Mouse (Mus musculus): ENCODE measurements around the gene Stk32b. TPM values are rescaled to one million over a fixed set of nuclear protein-coding genes. Genes with fewer than 3 reads are reported as not detected.

The Stk32b gene
- polyA plus RNA-seq, 1 experiment from 2014 or later: 0.30 TPM

DNA sequence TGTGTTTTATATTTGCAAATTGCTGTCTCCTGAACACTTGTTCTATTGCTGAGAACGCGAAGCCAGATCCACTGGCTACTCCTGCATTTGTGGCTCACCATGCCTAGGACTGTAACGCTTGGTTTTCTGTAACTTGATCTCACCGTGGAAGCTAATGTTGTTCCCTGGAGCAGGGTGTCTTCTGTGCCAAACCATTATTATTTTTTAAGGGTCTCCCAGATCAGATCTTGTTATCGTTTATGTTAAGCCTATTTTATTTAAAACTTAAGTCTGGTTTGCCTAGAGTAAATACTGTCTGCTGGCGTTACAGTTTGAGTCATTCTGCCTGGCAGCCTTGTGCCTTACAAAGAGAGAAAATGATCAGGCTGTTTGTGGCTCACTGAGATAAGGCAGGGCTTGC lies 3.7 kb upstream of the Stk32b start:
- H3K9me3 ChIP-seq (replicated peaks): no peaks in the 10 kb centered on the region
- no peak overlapping the region for H3K27ac ChIP-seq (replicated peaks)
- H3K36me3 ChIP-seq (replicated peaks): no peaks in the 10 kb centered on the region
- H3K9ac ChIP-seq: no peak overlapping the region
- no peak overlapping the region for H3K4me2 ChIP-seq
- H3K4me3 ChIP-seq (replicated peaks): no peak overlapping the region
- peaks cover 32% of the 10 kb centered on the region for H3K27me3 ChIP-seq
- H3K4me1 ChIP-seq (replicated peaks): no peaks in the 10 kb centered on the region
- ATAC-seq (ENCODE audit: insufficient read depth): no peak
- 28% methylated on average over 6 of the region's 6 CpGs for WGBS (ENCODE audit: insufficient replicate concordance)

DNA sequence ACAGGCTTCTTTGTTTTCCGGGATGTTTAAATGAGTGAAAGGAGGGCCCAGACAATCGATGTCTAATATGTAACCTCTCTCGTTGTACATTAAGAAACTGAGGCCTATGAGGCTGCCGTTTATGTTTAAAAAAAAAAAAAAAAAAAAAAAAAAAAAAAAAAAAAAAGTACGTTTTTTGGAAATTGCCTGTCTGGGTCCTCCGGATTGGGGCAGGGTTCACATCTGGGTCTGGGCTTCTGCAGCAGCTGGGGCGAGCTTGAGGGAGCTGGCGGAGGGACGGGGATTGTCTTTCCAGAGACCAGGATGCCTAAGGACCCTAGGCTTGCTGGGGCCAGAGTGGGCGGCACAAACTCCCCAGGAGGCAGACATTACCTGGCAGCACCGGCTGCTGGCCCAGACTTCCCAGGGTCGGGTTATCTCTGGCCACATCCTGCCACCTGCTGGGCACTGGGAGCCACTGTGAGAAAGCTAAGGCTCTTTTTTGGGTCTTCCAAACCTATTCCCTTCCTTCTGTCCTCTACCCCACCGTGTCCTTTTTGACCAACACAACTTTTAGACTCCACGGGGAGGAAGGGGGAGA lies 503 bp upstream of the Stk32b start:
- 2% methylated on average over 14 of the region's 14 CpGs for WGBS (ENCODE audit: insufficient replicate concordance)
- H3K4me3 ChIP-seq (replicated peaks): no peak overlapping the region

DNA sequence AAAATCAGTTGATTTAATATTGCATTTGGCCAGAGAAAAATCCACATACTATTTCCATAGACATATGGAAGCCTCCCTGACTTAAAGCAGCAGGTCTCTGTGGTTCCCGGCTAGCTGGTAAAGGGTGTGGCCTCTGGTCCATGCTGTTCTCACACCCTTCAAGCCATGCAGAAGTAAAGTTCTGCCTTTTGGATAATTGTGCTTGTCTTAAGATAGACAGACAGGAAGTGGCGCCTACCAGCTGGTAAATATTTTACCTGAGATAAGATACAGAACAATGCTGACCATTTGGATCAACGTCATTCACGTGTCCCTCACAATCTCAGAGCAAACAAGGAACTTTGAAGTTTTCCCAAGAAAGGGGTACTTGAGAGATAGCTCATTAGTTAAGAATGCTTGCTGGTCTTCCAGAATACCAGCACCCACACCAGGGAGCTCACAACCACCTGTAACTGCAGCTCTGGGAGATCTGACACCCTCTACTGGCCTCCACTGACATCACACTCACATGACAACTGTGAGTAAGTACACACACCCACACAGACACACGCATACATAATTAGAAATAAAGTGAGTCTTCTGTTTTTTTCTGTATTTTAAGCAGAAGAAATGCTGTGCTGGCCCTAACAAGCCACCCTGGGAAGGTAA lies 7.6 kb downstream of the Stk32b start:
- Histone ChIP-seq H3K4me3 (replicated peaks) (no peak overlapping the region), H3K4me1 (replicated peaks) (no peaks in the 10 kb centered on the region), H3K36me3 (replicated peaks) (no peaks in the 10 kb centered on the region), H3K27me3 (no peaks in the 10 kb centered on the region), H3K4me2 (no peak overlapping the region), H3K9ac (no peak overlapping the region), H3K9me3 (replicated peaks) (no peaks in the 10 kb centered on the region), H3K27ac (replicated peaks) (no peak overlapping the region)
- 44% methylated on average over 5 of the region's 5 CpGs for WGBS (ENCODE audit: insufficient replicate concordance)
- no peak for ATAC-seq (ENCODE audit: insufficient read depth)

More for the DNA sequence above, 503 bp upstream of the Stk32b start:
- Histone ChIP-seq H3K9me3 (replicated peaks) (no peaks in the 10 kb centered on the region), H3K36me3 (replicated peaks) (no peaks in the 10 kb centered on the region), H3K9ac (no peak overlapping the region), H3K4me1 (replicated peaks) (no peaks in the 10 kb centered on the region), H3K27ac (replicated peaks) (no peak overlapping the region), H3K4me2 (peak overlapping the region; percentile 32), H3K27me3 (peaks cover 38% of the 10 kb centered on the region)
- no peak for ATAC-seq (ENCODE audit: insufficient read depth)

DNA sequence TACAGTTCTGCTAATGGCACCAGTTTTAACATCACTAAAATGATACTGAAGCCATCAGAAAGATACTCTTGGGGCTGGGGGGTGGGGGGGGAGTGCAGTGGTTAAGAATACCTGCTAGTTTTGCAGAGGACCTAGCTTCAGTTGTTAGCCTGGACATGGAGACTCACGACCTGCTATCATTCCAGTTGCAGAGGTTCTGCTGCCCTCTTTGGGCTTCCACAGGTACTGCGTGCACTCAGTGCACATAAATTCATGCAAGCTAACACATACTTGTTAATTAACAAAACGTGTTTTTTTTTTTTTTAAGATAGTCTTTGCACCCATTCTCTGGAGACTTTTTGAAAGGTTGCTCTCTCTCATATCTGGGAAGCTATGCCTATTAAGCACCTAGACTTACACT lies 8.8 kb downstream of the Stk32b start:
- no peak overlapping the region for H3K4me3 ChIP-seq (replicated peaks)
- H3K9me3 ChIP-seq (replicated peaks): no peaks in the 10 kb centered on the region
- no peaks in the 10 kb centered on the region for H3K4me1 ChIP-seq (replicated peaks)
- H3K9ac ChIP-seq: no peak overlapping the region
- no peaks in the 10 kb centered on the region for H3K36me3 ChIP-seq (replicated peaks)
- no peak for ATAC-seq (ENCODE audit: insufficient read depth)
- WGBS (ENCODE audit: insufficient replicate concordance): 49% methylated on average over 3 of the region's 3 CpGs
- no peak overlapping the region for H3K4me2 ChIP-seq
- H3K27ac ChIP-seq (replicated peaks): no peak overlapping the region
- H3K27me3 ChIP-seq: no peaks in the 10 kb centered on the region

DNA sequence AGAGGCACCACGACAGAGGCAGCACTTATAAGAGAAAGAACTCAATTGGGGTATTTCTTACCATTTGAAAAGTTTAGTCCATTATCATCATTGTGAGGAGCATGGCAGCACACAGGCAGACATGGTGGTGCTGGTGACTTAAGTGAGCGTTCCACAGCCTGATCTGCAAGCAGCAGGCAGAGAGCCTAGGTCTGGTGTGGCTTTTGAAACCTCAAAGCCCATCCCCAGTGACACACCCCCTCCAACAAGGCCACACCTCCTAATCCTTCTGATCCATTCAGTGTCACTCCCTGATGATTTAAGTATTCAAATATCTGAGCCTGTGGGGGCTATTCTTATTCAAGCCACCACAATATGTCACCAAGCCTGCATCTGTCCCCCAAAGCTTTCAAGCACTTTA lies 12.0 kb downstream of the Stk32b start:
- no peaks in the 10 kb centered on the region for H3K4me1 ChIP-seq (replicated peaks)
- WGBS (ENCODE audit: insufficient replicate concordance): 54% methylated on average over 2 of the region's 2 CpGs
- H3K27me3 ChIP-seq: no peaks in the 10 kb centered on the region
- H3K9ac ChIP-seq: no peak overlapping the region
- ATAC-seq (ENCODE audit: insufficient read depth): no peak
- H3K27ac ChIP-seq (replicated peaks): no peak overlapping the region
- H3K4me2 ChIP-seq: no peak overlapping the region
- no peak overlapping the region for H3K4me3 ChIP-seq (replicated peaks)
- no peaks in the 10 kb centered on the region for H3K9me3 ChIP-seq (replicated peaks)
- H3K36me3 ChIP-seq (replicated peaks): no peaks in the 10 kb centered on the region

DNA sequence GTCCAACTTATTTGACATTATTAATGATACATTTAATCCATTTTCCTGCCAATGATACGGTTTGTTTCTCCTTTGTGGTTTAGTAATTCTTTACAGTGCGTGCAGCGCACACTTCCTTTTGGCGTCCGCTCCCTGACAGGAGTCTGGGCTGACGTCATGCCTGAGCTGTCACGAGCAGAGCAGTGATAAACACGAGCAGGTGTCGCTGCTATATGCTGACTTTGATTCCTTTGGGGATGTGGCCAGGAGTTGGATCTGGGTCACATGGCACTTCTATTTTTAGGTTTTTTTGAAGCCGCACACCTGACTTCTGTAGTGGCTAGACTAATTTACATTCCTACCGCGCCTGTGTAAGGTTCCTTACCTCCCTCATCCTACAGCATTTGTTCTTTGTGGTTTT lies 17.2 kb downstream of the Stk32b start:
- no peak for ATAC-seq (ENCODE audit: insufficient read depth)
- H3K27ac ChIP-seq (replicated peaks): no peak overlapping the region
- H3K4me3 ChIP-seq (replicated peaks): no peak overlapping the region
- WGBS (ENCODE audit: insufficient replicate concordance): 61% methylated on average over 12 of the region's 12 CpGs
- no peaks in the 10 kb centered on the region for H3K9me3 ChIP-seq (replicated peaks)
- no peaks in the 10 kb centered on the region for H3K27me3 ChIP-seq
- H3K9ac ChIP-seq: no peak overlapping the region
- no peaks in the 10 kb centered on the region for H3K4me1 ChIP-seq (replicated peaks)
- no peaks in the 10 kb centered on the region for H3K36me3 ChIP-seq (replicated peaks)
- no peak overlapping the region for H3K4me2 ChIP-seq

DNA sequence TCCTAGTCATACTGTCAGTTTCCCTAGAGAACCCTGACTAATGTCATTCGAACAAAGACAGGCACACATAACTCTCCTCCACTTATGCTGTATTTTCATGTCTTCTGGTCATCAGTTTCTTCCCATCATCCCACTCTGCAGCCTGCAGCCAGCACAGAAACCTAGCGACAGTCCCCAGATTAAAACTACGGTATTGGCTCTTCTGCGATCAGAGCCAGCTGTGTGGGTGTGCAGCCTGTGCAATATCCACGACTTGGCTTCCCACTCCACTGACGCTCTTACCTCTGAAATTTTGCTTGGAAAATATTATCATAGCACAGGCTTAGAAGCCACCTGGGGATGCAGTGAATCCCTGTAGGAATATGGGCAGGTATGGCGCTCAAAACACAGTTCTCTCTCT lies 19.7 kb downstream of the Stk32b start:
- 66% methylated on average over 7 of the region's 7 CpGs for WGBS (ENCODE audit: insufficient replicate concordance)
- H3K27ac ChIP-seq (replicated peaks): no peak overlapping the region
- H3K9me3 ChIP-seq (replicated peaks): no peaks in the 10 kb centered on the region
- no peak overlapping the region for H3K9ac ChIP-seq
- no peak overlapping the region for H3K4me2 ChIP-seq
- ATAC-seq (ENCODE audit: insufficient read depth): no peak
- no peaks in the 10 kb centered on the region for H3K36me3 ChIP-seq (replicated peaks)
- no peaks in the 10 kb centered on the region for H3K27me3 ChIP-seq
- H3K4me3 ChIP-seq (replicated peaks): no peak overlapping the region
- no peaks in the 10 kb centered on the region for H3K4me1 ChIP-seq (replicated peaks)

DNA sequence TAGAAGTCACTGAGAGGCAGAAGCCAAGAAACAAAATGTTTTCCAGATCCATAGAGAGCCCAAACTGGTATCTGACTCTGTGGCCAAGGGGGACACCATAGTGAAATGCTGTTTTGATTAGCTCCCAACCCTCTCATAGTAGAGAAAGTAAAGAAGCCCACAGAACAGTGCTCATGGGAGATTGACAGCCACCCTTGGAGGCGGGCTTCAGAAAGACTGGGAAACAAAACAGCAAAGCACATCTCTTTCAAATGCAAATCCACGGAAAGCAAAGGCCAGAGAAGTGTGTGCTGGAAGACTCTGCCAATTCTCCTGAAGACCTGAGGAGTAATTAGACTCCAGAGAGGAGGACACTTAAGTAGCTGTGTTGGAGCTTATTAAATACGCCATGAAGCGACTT lies 21.2 kb downstream of the Stk32b start:
- Histone ChIP-seq H3K9me3 (replicated peaks) (no peaks in the 10 kb centered on the region), H3K27ac (replicated peaks) (no peak overlapping the region), H3K4me2 (no peak overlapping the region), H3K4me1 (replicated peaks) (no peaks in the 10 kb centered on the region), H3K4me3 (replicated peaks) (no peak overlapping the region), H3K36me3 (replicated peaks) (no peaks in the 10 kb centered on the region), H3K27me3 (no peaks in the 10 kb centered on the region), H3K9ac (no peak overlapping the region)
- WGBS (ENCODE audit: insufficient replicate concordance): 37% methylated on average over 4 of the region's 4 CpGs
- ATAC-seq (ENCODE audit: insufficient read depth): no peak

DNA sequence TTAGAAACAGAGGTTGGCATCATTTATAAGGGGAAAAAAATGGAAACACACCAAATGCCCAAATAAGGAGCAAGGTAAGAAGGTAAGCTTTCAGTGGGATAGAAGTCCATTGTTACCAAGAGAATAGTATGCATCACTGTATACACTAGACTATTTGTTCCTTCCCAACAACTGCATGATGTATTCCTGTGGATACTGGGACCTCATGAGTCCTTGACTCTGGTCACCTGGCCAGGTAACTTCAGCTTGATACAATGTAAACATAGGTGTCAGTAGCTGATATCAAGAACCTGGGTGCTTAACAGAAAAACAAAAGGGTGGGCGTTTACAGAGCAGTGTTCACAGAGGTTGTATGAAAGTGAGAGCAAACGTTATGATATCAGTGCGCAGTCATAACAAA lies 24.2 kb downstream of the Stk32b start:
- Histone ChIP-seq H3K36me3 (replicated peaks) (no peaks in the 10 kb centered on the region), H3K9ac (no peak overlapping the region), H3K9me3 (replicated peaks) (no peaks in the 10 kb centered on the region), H3K4me1 (replicated peaks) (no peaks in the 10 kb centered on the region), H3K4me2 (no peak overlapping the region), H3K27ac (replicated peaks) (no peak overlapping the region), H3K27me3 (no peaks in the 10 kb centered on the region), H3K4me3 (replicated peaks) (no peak overlapping the region)
- no peak for ATAC-seq (ENCODE audit: insufficient read depth)
- WGBS (ENCODE audit: insufficient replicate concordance): 50% methylated on average over 3 of the region's 3 CpGs

DNA sequence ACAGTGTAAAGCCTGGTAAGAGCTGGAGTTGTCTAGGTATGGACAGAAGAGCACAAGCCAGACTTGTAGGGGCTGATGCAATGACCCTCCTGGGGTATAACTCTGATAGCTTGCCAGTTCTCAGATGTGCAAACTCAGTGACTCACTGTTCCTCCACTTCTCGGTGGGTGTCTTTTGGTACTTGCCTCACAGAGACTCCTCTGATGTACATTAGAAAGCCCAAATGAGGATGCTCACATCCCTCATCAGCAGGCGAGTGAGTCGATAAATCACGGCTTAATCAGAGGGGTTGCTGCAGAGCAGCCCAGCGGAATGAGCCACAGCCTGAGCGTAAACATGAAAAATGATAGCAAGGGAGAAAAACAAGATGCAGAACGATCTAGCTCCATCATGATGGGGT lies 46.2 kb downstream of the Stk32b start:
- Histone ChIP-seq H3K36me3 (replicated peaks) (no peaks in the 10 kb centered on the region), H3K27me3 (no peaks in the 10 kb centered on the region), H3K27ac (replicated peaks) (no peak overlapping the region), H3K4me3 (replicated peaks) (no peak overlapping the region), H3K4me2 (no peak overlapping the region), H3K9me3 (replicated peaks) (0 out of 2 replicates have a peak, but pooled peaks cover 6% of the 10 kb centered on the region), H3K9ac (no peak overlapping the region), H3K4me1 (replicated peaks) (no peaks in the 10 kb centered on the region)
- 69% methylated on average over 7 of the region's 7 CpGs for WGBS (ENCODE audit: insufficient replicate concordance)
- no peak for ATAC-seq (ENCODE audit: insufficient read depth)

DNA sequence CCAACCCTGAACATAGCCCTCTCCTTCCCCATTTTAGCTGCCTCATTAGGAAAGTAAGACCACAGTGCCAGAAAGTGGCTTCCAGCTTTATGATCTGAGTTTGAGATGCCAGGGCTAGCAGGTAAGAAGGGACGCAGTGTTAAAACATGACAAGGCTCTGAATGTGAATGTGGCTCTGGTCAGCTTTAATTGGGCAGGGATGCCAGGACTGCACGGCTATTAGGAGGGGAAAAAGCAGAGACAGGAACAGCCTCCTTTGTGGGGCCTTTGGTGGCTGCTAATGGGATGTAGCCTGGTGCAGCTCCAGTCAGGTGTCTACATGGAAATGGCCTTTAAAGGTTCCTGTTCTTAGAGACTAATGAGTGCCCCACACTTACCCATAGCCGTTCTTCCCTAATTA lies 52.0 kb downstream of the Stk32b start:
- 52% methylated on average over 3 of the region's 3 CpGs for WGBS (ENCODE audit: insufficient replicate concordance)
- Histone ChIP-seq H3K27ac (replicated peaks) (no peak overlapping the region), H3K9ac (no peak overlapping the region), H3K36me3 (replicated peaks) (no peaks in the 10 kb centered on the region), H3K4me1 (replicated peaks) (no peaks in the 10 kb centered on the region), H3K9me3 (replicated peaks) (no peaks in the 10 kb centered on the region), H3K27me3 (no peaks in the 10 kb centered on the region), H3K4me3 (replicated peaks) (no peak overlapping the region), H3K4me2 (no peak overlapping the region)
- ATAC-seq (ENCODE audit: insufficient read depth): no peak

DNA sequence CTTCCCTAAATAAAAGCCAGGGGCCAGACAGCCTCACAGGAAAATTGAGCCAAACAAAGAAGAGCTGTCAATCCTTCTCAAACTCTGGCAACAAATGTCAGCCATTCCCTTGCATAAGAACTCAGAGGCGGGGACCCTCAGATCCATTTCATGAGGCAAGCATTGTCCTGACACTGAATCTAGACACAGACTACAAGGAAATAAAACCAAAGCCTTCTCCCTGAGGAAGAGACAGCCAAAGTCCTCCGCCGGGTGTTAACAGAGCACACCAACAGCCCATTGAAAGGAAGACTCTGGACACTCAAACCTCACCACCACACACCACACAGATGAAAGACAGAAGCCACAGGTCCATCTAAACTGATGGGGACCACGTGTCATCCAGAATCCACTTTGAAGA lies 57.8 kb downstream of the Stk32b start:
- Histone ChIP-seq H3K27ac (replicated peaks) (no peak overlapping the region), H3K9me3 (replicated peaks) (no peaks in the 10 kb centered on the region), H3K9ac (no peak overlapping the region), H3K36me3 (replicated peaks) (no peaks in the 10 kb centered on the region), H3K4me1 (replicated peaks) (no peaks in the 10 kb centered on the region), H3K4me2 (no peak overlapping the region), H3K27me3 (no peaks in the 10 kb centered on the region), H3K4me3 (replicated peaks) (no peak overlapping the region)
- no peak for ATAC-seq (ENCODE audit: insufficient read depth)
- 54% methylated on average over 4 of the region's 4 CpGs for WGBS (ENCODE audit: insufficient replicate concordance)

All from liver, embryonic 15.5 days (tissue).